Mouse (Mus musculus): ENCODE results near the gene Grpel1.

Grpel1 gene

GRCm38 (mm10) chr5:36505643-36506042 lies 40.8 kb downstream of the Grpel1 start:
- no peak for DNase-seq (ENCODE audit: low read depth in 1 of 2, low spot score in 2 of 2)

- no peak for DNase-seq (ENCODE audit: low read depth in 1 of 2, low spot score in 2 of 2)
These were observed 43.6 kb downstream of the Grpel1 start for GRCm38 (mm10) chr5:36508351-36508750.

GRCm38 (mm10) chr5:36510956-36511355 lies 46.2 kb downstream of the Grpel1 start:
- no peak for DNase-seq (ENCODE audit: low read depth in 1 of 2, low spot score in 2 of 2)

GRCm38 (mm10) chr5:36515126-36515525 lies 50.3 kb downstream of the Grpel1 start:
- no peak for DNase-seq (ENCODE audit: low read depth in 1 of 2, low spot score in 2 of 2)

GRCm38 (mm10) chr5:36515558-36515957 lies 50.8 kb downstream of the Grpel1 start:
- DNase-seq (ENCODE audit: low read depth in 1 of 2, low spot score in 2 of 2): no peak

GRCm38 (mm10) chr5:36517596-36517995 lies 52.8 kb downstream of the Grpel1 start:
- DNase-seq (ENCODE audit: low read depth in 1 of 2, low spot score in 2 of 2): no peak

- no peak for DNase-seq (ENCODE audit: low read depth in 1 of 2, low spot score in 2 of 2)
These were observed 55.0 kb downstream of the Grpel1 start for GRCm38 (mm10) chr5:36519751-36520150.

- DNase-seq (ENCODE audit: low read depth in 1 of 2, low spot score in 2 of 2): no peak
These were observed 58.0 kb downstream of the Grpel1 start for GRCm38 (mm10) chr5:36522782-36523181.

- no peak for DNase-seq (ENCODE audit: low read depth in 1 of 2, low spot score in 2 of 2)
These were observed 58.5 kb downstream of the Grpel1 start for GRCm38 (mm10) chr5:36523219-36523703.
